Mouse (Mus musculus) lung, postnatal 0 days (tissue): ENCODE data around the gene Slc25a22.

Source experiments
- CTCF ChIP-seq: IDR thresholded peaks from 2 replicates; pipeline ENCODE4 v1.5.1; 2016; ENCODE audit warnings: antibody characterized with exemption, mild to moderate bottlenecking
- EP300 ChIP-seq: IDR thresholded peaks from 2 replicates; pipeline ENCODE4 v1.6.1; 2016; ENCODE audit warnings: antibody characterized with exemption, mild to moderate bottlenecking, control low read depth

GRCm38 (mm10) chr7:141476226-141476980 lies 38.7 kb upstream of the Slc25a22 start:
- peak; percentile 75 for TF ChIP-seq CTCF
- TF ChIP-seq EP300: peak; percentile 91
